Mouse (Mus musculus): ENCODE data around the gene 2410004P03Rik.

DNA sequence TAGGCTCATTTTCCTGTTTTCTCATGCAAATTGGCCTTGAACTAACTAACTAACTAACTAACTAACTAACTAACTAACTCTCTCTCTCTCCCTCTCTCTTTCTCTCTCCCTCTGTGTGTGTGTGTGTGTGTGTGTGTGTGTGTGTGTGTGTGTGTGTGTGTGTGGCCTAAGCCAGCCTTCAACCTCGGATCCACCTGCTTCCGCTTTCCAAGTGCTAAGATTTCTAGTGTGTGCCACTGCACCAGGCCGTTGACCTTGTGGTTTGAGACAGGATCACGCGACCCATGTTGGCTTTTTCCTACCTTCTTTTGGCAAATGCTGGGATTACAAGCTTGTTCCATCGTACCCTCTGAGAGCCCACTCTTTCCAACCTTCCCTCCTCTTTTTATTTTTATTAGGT lies 10.9 kb downstream of the 2410004P03Rik start:
- TF ChIP-seq CTCF (IDR thresholded peaks at IDR 0.05; ENCODE audit: low read depth, low read length) (no peak), GATA1 (IDR thresholded peaks at IDR 0.05; ENCODE audit: borderline replicate concordance, low read length) (no peak)

Data from G1E (cell line).